Mouse (Mus musculus): Measurements from ENCODE around the gene Ftl1-ps1. TPM values are rescaled to one million over a fixed set of nuclear protein-coding genes. Genes with fewer than 3 reads are reported as not detected.

Ftl1-ps1 gene
- polyA plus RNA-seq, 1 experiment from 2014 or later: 99.0 TPM

GRCm38 (mm10) chr13:74381533-74382276 is 17.8 kb upstream of the Ftl1-ps1 start:
- Histone ChIP-seq H3K4me3 (ENCODE audit: low read depth, low read length) (no peak overlapping the region), H3K4me1 (replicated peaks; ENCODE audit: control insufficient read depth, insufficient read depth) (no peaks in the 10 kb centered on the region), H3K27ac (replicated peaks) (0 out of 2 replicates have a peak overlapping the region, but pooled peaks have one; percentile 13), H3K36me3 (ENCODE audit: control insufficient read depth, insufficient read depth, low read length) (no peaks in the 10 kb centered on the region), H3K9me3 (ENCODE audit: control insufficient read depth, low read length) (no peaks in the 10 kb centered on the region), H3K4me2 (replicated peaks; ENCODE audit: low read depth) (no peak overlapping the region), H3K9ac (ENCODE audit: low read length) (0 out of 2 replicates have a peak overlapping the region, but pooled peaks have one; percentile 18), H3K27me3 (ENCODE audit: control insufficient read depth, insufficient read depth, low read length) (no peaks in the 10 kb centered on the region)
- DNase-seq (ENCODE audit: low spot score): no peak
- TF ChIP-seq CTCF (IDR thresholded peaks at IDR 0.05; ENCODE audit: low read depth) (no peak), EP300 (optimal IDR thresholded peaks at IDR 0.05) (no peak)
- no peak for ATAC-seq (ENCODE audit: low FRiP score, low TSS enrichment)
- 61% methylated on average over 10 of the region's 10 CpGs for WGBS

GRCm38 (mm10) chr13:74382289-74382688 is 17.2 kb upstream of the Ftl1-ps1 start:
- no peaks in the 10 kb centered on the region for H3K36me3 ChIP-seq (ENCODE audit: control insufficient read depth, insufficient read depth, low read length)
- no peak overlapping the region for H3K9ac ChIP-seq (ENCODE audit: low read length)

GRCm38 (mm10) chr13:74389730-74390129 is 9.8 kb upstream of the Ftl1-ps1 start:
- 62% methylated on average over 6 of the region's 6 CpGs for WGBS

More at GRCm38 (mm10) chr13:74382289-74382688, 17.2 kb upstream of the Ftl1-ps1 start:
- DNase-seq (ENCODE audit: low spot score) (no peak), ATAC-seq (ENCODE audit: low FRiP score, low TSS enrichment) (no peak)
- no peak for TF ChIP-seq CTCF (IDR thresholded peaks at IDR 0.05; ENCODE audit: low read depth)
- TF ChIP-seq EP300 (optimal IDR thresholded peaks at IDR 0.05): no peak
- no peaks in the 10 kb centered on the region for H3K9me3 ChIP-seq (ENCODE audit: control insufficient read depth, low read length)
- H3K27me3 ChIP-seq (ENCODE audit: control insufficient read depth, insufficient read depth, low read length): no peaks in the 10 kb centered on the region
- no peak overlapping the region for H3K4me3 ChIP-seq (ENCODE audit: low read depth, low read length)
- 43% methylated on average over 3 of the region's 3 CpGs for WGBS
- 0 out of 2 replicates have a peak overlapping the region, but pooled peaks have one; percentile 13 for H3K27ac ChIP-seq (replicated peaks)
- H3K4me1 ChIP-seq (replicated peaks; ENCODE audit: control insufficient read depth, insufficient read depth): no peaks in the 10 kb centered on the region
- no peak overlapping the region for H3K4me2 ChIP-seq (replicated peaks; ENCODE audit: low read depth)

GRCm38 (mm10) chr13:74390371-74390990 is 9.0 kb upstream of the Ftl1-ps1 start, which contains the start of gene Zfp72:
Gene Zfp72 (minus strand): TSS chr13:74390836.
- Histone ChIP-seq H3K4me1 (replicated peaks; ENCODE audit: control insufficient read depth, insufficient read depth) (no peaks in the 10 kb centered on the region), H3K27ac (replicated peaks) (no peak within 1 kb of the TSS), H3K9ac (ENCODE audit: low read length) (peak within 1 kb of the TSS; percentile 53), H3K27me3 (ENCODE audit: control insufficient read depth, insufficient read depth, low read length) (no peaks in the 10 kb centered on the region), H3K4me3 (ENCODE audit: low read depth, low read length) (peak within 1 kb of the TSS; percentile 56), H3K9me3 (ENCODE audit: control insufficient read depth, low read length) (no peaks in the 10 kb centered on the region), H3K36me3 (ENCODE audit: control insufficient read depth, insufficient read depth, low read length) (no peaks in the 10 kb centered on the region), H3K4me2 (replicated peaks; ENCODE audit: low read depth) (peak within 1 kb of the TSS; percentile 55)
- TF ChIP-seq EP300 (optimal IDR thresholded peaks at IDR 0.05) (no peak), CTCF (IDR thresholded peaks at IDR 0.05; ENCODE audit: low read depth) (no peak)
- 1% methylated on average over 14 of the region's 14 CpGs for WGBS
- peak; percentile 70 for DNase-seq (ENCODE audit: low spot score)
- peak; percentile 83 for ATAC-seq (ENCODE audit: low FRiP score, low TSS enrichment)

More at GRCm38 (mm10) chr13:74389730-74390129, 9.8 kb upstream of the Ftl1-ps1 start:
- Histone ChIP-seq H3K27me3 (ENCODE audit: control insufficient read depth, insufficient read depth, low read length) (no peaks in the 10 kb centered on the region), H3K4me1 (replicated peaks; ENCODE audit: control insufficient read depth, insufficient read depth) (no peaks in the 10 kb centered on the region), H3K4me3 (ENCODE audit: low read depth, low read length) (peak overlapping the region; percentile 56), H3K9me3 (ENCODE audit: control insufficient read depth, low read length) (no peaks in the 10 kb centered on the region), H3K4me2 (replicated peaks; ENCODE audit: low read depth) (peak overlapping the region; percentile 55), H3K27ac (replicated peaks) (no peak overlapping the region), H3K9ac (ENCODE audit: low read length) (no peak overlapping the region), H3K36me3 (ENCODE audit: control insufficient read depth, insufficient read depth, low read length) (no peaks in the 10 kb centered on the region)
- DNase-seq (ENCODE audit: low spot score) (no peak), ATAC-seq (ENCODE audit: low FRiP score, low TSS enrichment) (no peak)
- TF ChIP-seq CTCF (IDR thresholded peaks at IDR 0.05; ENCODE audit: low read depth) (peak; percentile 37; the same call in 1 of the 2 replicates), EP300 (optimal IDR thresholded peaks at IDR 0.05) (no peak)

- H3K4me1 ChIP-seq (replicated peaks; ENCODE audit: control insufficient read depth, insufficient read depth): no peaks in the 10 kb centered on the region
- H3K9ac ChIP-seq (ENCODE audit: low read length): no peak overlapping the region
- WGBS: 81% methylated on average over 2 of the region's 2 CpGs
- DNase-seq (ENCODE audit: low spot score) (no peak), ATAC-seq (ENCODE audit: low FRiP score, low TSS enrichment) (no peak)
- H3K4me2 ChIP-seq (replicated peaks; ENCODE audit: low read depth): no peak overlapping the region
- no peaks in the 10 kb centered on the region for H3K9me3 ChIP-seq (ENCODE audit: control insufficient read depth, low read length)
- H3K4me3 ChIP-seq (ENCODE audit: low read depth, low read length): no peak overlapping the region
- H3K36me3 ChIP-seq (ENCODE audit: control insufficient read depth, insufficient read depth, low read length): no peaks in the 10 kb centered on the region
- H3K27me3 ChIP-seq (ENCODE audit: control insufficient read depth, insufficient read depth, low read length): no peaks in the 10 kb centered on the region
- H3K27ac ChIP-seq (replicated peaks): no peak overlapping the region
- no peak for TF ChIP-seq EP300 (optimal IDR thresholded peaks at IDR 0.05)
- no peak for TF ChIP-seq CTCF (IDR thresholded peaks at IDR 0.05; ENCODE audit: low read depth)
Observed at GRCm38 (mm10) chr13:74391156-74391555, 8.3 kb upstream of the Ftl1-ps1 start.

Data from stomach, postnatal 0 days (tissue).